Mouse (Mus musculus) testis, adult 2 months (tissue): ENCODE results near the gene Hoxa11. TPM values are rescaled to one million over a fixed set of nuclear protein-coding genes. Genes with fewer than 3 reads are reported as not detected.

Source experiments
- H3K27ac ChIP-seq: fragments of 200-500 bp; 2 replicates; pipeline ENCODE4 v1.5.1; 2012; ENCODE audit warnings: low read depth, low read length; ENCODE audit not compliant: control insufficient read depth, insufficient read depth
- H3K27me3 ChIP-seq: fragments of 200-500 bp; 2 replicates; pipeline ENCODE4 v1.6.1; 2012; ENCODE audit warnings: mild to moderate bottlenecking, low read length, moderate library complexity; ENCODE audit not compliant: control insufficient read depth, insufficient read depth
- H3K36me3 ChIP-seq: fragments of 200-500 bp; 2 replicates; pipeline ENCODE4 v1.6.1; 2012; ENCODE audit warnings: mild to moderate bottlenecking, low read length; ENCODE audit not compliant: control insufficient read depth, insufficient read depth
- H3K4me1 ChIP-seq: fragments of 200-500 bp; 2 replicates; pipeline ENCODE4 v1.6.1; 2012; ENCODE audit warnings: low read length; ENCODE audit not compliant: control insufficient read depth, insufficient read depth
- H3K4me3 ChIP-seq: fragments of 200-500 bp; 2 replicates; pipeline ENCODE4 v1.5.1; 2012; ENCODE audit warnings: low read depth, mild to moderate bottlenecking, low read length, moderate library complexity, mixed read lengths; ENCODE audit not compliant: control insufficient read depth
- CTCF ChIP-seq: fragments of 200-500 bp; IDR thresholded peaks from 2 replicates; pipeline ENCODE4 v1.5.1; 2012; ENCODE audit warnings: low read depth, mild to moderate bottlenecking, inconsistent platforms, low read length, moderate library complexity; ENCODE audit not compliant: control insufficient read depth, insufficient read depth, insufficient replicate concordance
- POLR2A ChIP-seq: fragments of 200-500 bp; IDR thresholded peaks from 2 replicates; pipeline ENCODE4 v1.6.1; 2012; ENCODE audit warnings: low read depth, mild to moderate bottlenecking, inconsistent platforms, low read length, moderate library complexity; ENCODE audit not compliant: control insufficient read depth
- polyA plus RNA-seq: library from polyadenylated mRNA; depleted of rRNA; stranded (reverse); fragments of >200 nt; gene quantifications from 2 replicates; pipeline ENCODE4 v1.2.3, GENCODE M21; 2012

The Hoxa11 gene
- polyA plus RNA-seq, 1 experiment, result not detected

- H3K36me3 ChIP-seq, result no peaks in the 10 kb centered on the region
- TF ChIP-seq POLR2A (no peak), CTCF (no peak)
- no peak overlapping the region for H3K27ac ChIP-seq
- peaks cover 24% of the 10 kb centered on the region for H3K4me1 ChIP-seq
- H3K27me3 ChIP-seq, result peaks cover 19% of the 10 kb centered on the region
- H3K4me3 ChIP-seq, result no peak overlapping the region; the same call in 1 of the 2 replicates
These were observed 42.6 kb downstream of the Hoxa11 start for GRCm38 (mm10) chr6:52203121-52203370.

GRCm38 (mm10) chr6:52202362-52203120 is 43.1 kb downstream of the Hoxa11 start:
- TF ChIP-seq POLR2A (no peak), CTCF (no peak)
- no peak overlapping the region for H3K4me3 ChIP-seq
- H3K27me3 ChIP-seq, result peaks cover 19% of the 10 kb centered on the region
- H3K36me3 ChIP-seq, result no peaks in the 10 kb centered on the region
- H3K4me1 ChIP-seq, result peaks cover 24% of the 10 kb centered on the region
- no peak overlapping the region for H3K27ac ChIP-seq

- peaks cover 16% of the 10 kb centered on the region for H3K27me3 ChIP-seq
- H3K27ac ChIP-seq, result no peak overlapping the region
- no peaks in the 10 kb centered on the region for H3K36me3 ChIP-seq
- H3K4me1 ChIP-seq, result peaks cover 24% of the 10 kb centered on the region
- no peak for TF ChIP-seq POLR2A
- no peak for TF ChIP-seq CTCF
- no peak overlapping the region for H3K4me3 ChIP-seq
These were observed 44.3 kb downstream of the Hoxa11 start for GRCm38 (mm10) chr6:52201269-52201668.

- Histone ChIP-seq H3K27ac (no peak overlapping the region), H3K4me1 (peaks cover 22% of the 10 kb centered on the region), H3K36me3 (no peaks in the 10 kb centered on the region), H3K27me3 (peaks cover 16% of the 10 kb centered on the region), H3K4me3 (no peak overlapping the region)
- no peak for TF ChIP-seq CTCF
- TF ChIP-seq POLR2A, result no peak
These were observed 44.8 kb downstream of the Hoxa11 start for GRCm38 (mm10) chr6:52200751-52201250.

- Histone ChIP-seq H3K27me3 (peaks cover 16% of the 10 kb centered on the region), H3K27ac (no peak overlapping the region), H3K36me3 (no peaks in the 10 kb centered on the region), H3K4me3 (no peak overlapping the region), H3K4me1 (peaks cover 19% of the 10 kb centered on the region)
- TF ChIP-seq POLR2A, result no peak
These were observed 45.4 kb downstream of the Hoxa11 start for GRCm38 (mm10) chr6:52200073-52200750.

- peaks cover 5% of the 10 kb centered on the region for H3K27me3 ChIP-seq
- no peak overlapping the region for H3K4me3 ChIP-seq
- H3K27ac ChIP-seq, result no peak overlapping the region
- no peak for TF ChIP-seq POLR2A
- TF ChIP-seq CTCF, result no peak
- H3K4me1 ChIP-seq, result peaks cover 2% of the 10 kb centered on the region
- H3K36me3 ChIP-seq, result no peaks in the 10 kb centered on the region
These were observed 48.3 kb downstream of the Hoxa11 start for GRCm38 (mm10) chr6:52197271-52197670.

GRCm38 (mm10) chr6:52196811-52197210 is 48.8 kb downstream of the Hoxa11 start:
- TF ChIP-seq POLR2A (no peak), CTCF (no peak)
- H3K36me3 ChIP-seq, result no peaks in the 10 kb centered on the region
- peaks cover 5% of the 10 kb centered on the region for H3K27me3 ChIP-seq
- H3K27ac ChIP-seq, result no peak overlapping the region
- H3K4me3 ChIP-seq, result no peak overlapping the region
- peaks cover 7% of the 10 kb centered on the region for H3K4me1 ChIP-seq
